ENCODE assay signal across 33 mouse cellular contexts in genomic region chr13:114726828-114727227, GRCm38 (mm10).
"Had no signal": no experiment of that assay in that cellular context is flagged by ENCODE, and none has a peak within 500 bp of the region (broad histone marks: within the 10 kb centered on the region; RNA-seq: fewer than 3 reads in every experiment).

No protein-coding gene starts in this region.

- H3K4me3 ChIP-seq: heart, embryonic 12.5 days; heart, embryonic 13.5 days; heart, embryonic 15.5 days; hindbrain, embryonic 10.5 days; hindbrain, embryonic 12.5 days; hindbrain, embryonic 13.5 days; hindbrain, embryonic 15.5 days; intestine, embryonic 15.5 days; kidney, embryonic 15.5 days; layer of hippocampus, adult 2 months had no signal

- H3K27ac ChIP-seq: heart, embryonic 13.5 days; heart, embryonic 15.5 days; hindbrain, embryonic 10.5 days; hindbrain, embryonic 12.5 days; hindbrain, embryonic 13.5 days; hindbrain, embryonic 14.5 days; hindbrain, embryonic 15.5 days; hindbrain, postnatal 0 days; intestine, embryonic 15.5 days; kidney, embryonic 15.5 days; kidney, postnatal 0 days; layer of hippocampus, adult 2 months had no signal

- ATAC-seq: hindbrain, embryonic 16.5 days; hindbrain, postnatal 0 days; inflammation-experienced regulatory T-cells, adult 6 months; intestine, embryonic 15.5 days; intestine, embryonic 16.5 days; intestine, postnatal 0 days had no signal

- H3K4me1 ChIP-seq: heart, embryonic 12.5 days; heart, embryonic 13.5 days; heart, embryonic 15.5 days; hindbrain, embryonic 10.5 days; hindbrain, embryonic 12.5 days; hindbrain, embryonic 13.5 days; hindbrain, embryonic 15.5 days; intestine, embryonic 15.5 days; kidney, embryonic 15.5 days had no signal

- H3K27me3 ChIP-seq: heart, embryonic 12.5 days; heart, embryonic 13.5 days; heart, embryonic 15.5 days; hindbrain, embryonic 12.5 days; hindbrain, embryonic 13.5 days; hindbrain, embryonic 15.5 days; intestine, embryonic 15.5 days; kidney, embryonic 15.5 days had no signal

- DNase-seq: heart, postnatal 10 days; heart, postnatal 14 days; heart, postnatal 36 days; heart, postnatal 4 days; kidney, adult 11 months; kidney, adult 18-20 months; kidney, adult 2 months; kidney, adult 8-10 months; kidney, adult 9 months; kidney, postnatal 10 days; kidney, postnatal 14 days; kidney, postnatal 25 days; kidney, postnatal 36 days; kidney, postnatal 4 days; layer of hippocampus, adult 9-11 months; layer of hippocampus, postnatal 36 days had no signal
